Mouse (Mus musculus) small intestine, adult 2 months (tissue): ENCODE measurements around the gene Sorbs2.

Experiments used
- CTCF ChIP-seq: fragments of 200-500 bp; IDR thresholded peaks from 2 replicates; pipeline ENCODE4 v1.5.1; 2012; ENCODE audit warnings: low read depth, mild to moderate bottlenecking, control low read depth, inconsistent platforms, low read length, moderate library complexity, mixed read lengths; ENCODE audit not compliant: insufficient replicate concordance, insufficient read length; ENCODE audit errors: extremely low read depth
- POLR2A ChIP-seq: fragments of 200-500 bp; IDR thresholded peaks from 2 replicates; pipeline ENCODE4 v1.6.1; 2012; ENCODE audit warnings: low read depth, mild to moderate bottlenecking, control low read depth, inconsistent platforms, low read length, moderate library complexity

GRCm38 (mm10) chr8:45614610-45615009, 107.0 kb downstream of the Sorbs2 start:
- TF ChIP-seq POLR2A (no peak), CTCF (no peak)
